Mouse (Mus musculus) CH12.LX (cell line): Measurements from ENCODE around the gene Smad1. TPM values are rescaled to one million over a fixed set of nuclear protein-coding genes. Genes with fewer than 3 reads are reported as not detected.

Experiments used
- DNase-seq: peaks from one replicate; pipeline ENCODE4 v3.0.0-alpha.2; 2013; ENCODE audit errors: extremely low read depth
- H3K27ac ChIP-seq: 2 replicates; pipeline ENCODE4 v1.5.1; 2012; ENCODE audit warnings: low read depth, mild to moderate bottlenecking, control low read depth, moderate library complexity; ENCODE audit not compliant: insufficient read depth
- H3K27me3 ChIP-seq: replicated peaks from 2 replicates; pipeline ENCODE3; 2012; ENCODE audit warnings: inconsistent platforms
- H3K36me3 ChIP-seq, 2 experiments: replicated peaks in 1 of 2; 2 replicates each; pipeline versions ENCODE3 to v1.6.1; 2012; ENCODE audit warnings: inconsistent platforms in 1 of 2, low read length in 1 of 2, mild to moderate bottlenecking in 1 of 2, mixed read lengths in 1 of 2, moderate library complexity in 1 of 2; ENCODE audit not compliant: control insufficient read depth in 1 of 2, insufficient read depth in 1 of 2
- H3K4me1 ChIP-seq, 2 experiments: 2 replicates each; pipeline ENCODE4 v1.6.1; 2012; ENCODE audit warnings: inconsistent platforms in 1 of 2, moderate library complexity in 1 of 2; ENCODE audit not compliant: insufficient read depth in 2 of 2, control insufficient read depth in 1 of 2
- H3K4me2 ChIP-seq: 2 replicates; pipeline ENCODE4 v1.6.1; 2012; ENCODE audit warnings: low read depth, mild to moderate bottlenecking, control low read depth; ENCODE audit not compliant: poor library complexity, insufficient read depth, severe bottlenecking
- H3K4me3 ChIP-seq, 3 experiments: fragments of 150-350 bp in 1 of 3; sonication (generic) in 1 of 3; replicated peaks in 1 of 3; 2 replicates each; pipeline versions ENCODE3 to v1.5.1; 2011 to 2012; ENCODE audit warnings: low read depth in 2 of 3, low read length in 2 of 3, mild to moderate bottlenecking in 2 of 3, moderate library complexity in 2 of 3, control low read depth in 1 of 3, improper control_type of control experiment in 1 of 3, inconsistent platforms in 1 of 3, mixed read lengths in 1 of 3; ENCODE audit not compliant: poor library complexity in 1 of 3
- H3K79me2 ChIP-seq: replicated peaks from 2 replicates; pipeline ENCODE4 v1.6.1; 2012; ENCODE audit warnings: mild to moderate bottlenecking, moderate library complexity; ENCODE audit not compliant: control insufficient read depth, poor library complexity, insufficient read depth, severe bottlenecking; ENCODE audit errors: extremely low read depth
- H3K9ac ChIP-seq: 2 replicates; pipeline ENCODE4 v1.6.1; 2012; ENCODE audit warnings: low read depth, mild to moderate bottlenecking, control low read depth, moderate library complexity; ENCODE audit not compliant: insufficient read depth
- H3K9me3 ChIP-seq: replicated peaks from 2 replicates; pipeline ENCODE3; 2012; ENCODE audit warnings: low read length, inconsistent platforms, mixed read lengths
- CTCF ChIP-seq, 2 experiments: IDR thresholded peaks in 1 of 2; conservative IDR thresholded peaks in 1 of 2; 2 replicates each; pipeline ENCODE4 v1.5.1; 2011 to 2012; ENCODE audit warnings: low read depth in 2 of 2, low read length in 2 of 2, improper control_type of control experiment in 1 of 2, inconsistent platforms in 1 of 2, mild to moderate bottlenecking in 1 of 2, moderate library complexity in 1 of 2
- ELF1 ChIP-seq: IDR thresholded peaks from 2 replicates; pipeline ENCODE4 v1.6.1; 2014; ENCODE audit warnings: low read depth, mild to moderate bottlenecking, inconsistent platforms, low read length, improper control_type of control experiment
- EP300 ChIP-seq: IDR thresholded peaks from 2 replicates; pipeline ENCODE4 v1.6.1; 2011; ENCODE audit warnings: low read length, improper control_type of control experiment
- JUND ChIP-seq: conservative IDR thresholded peaks from 2 replicates; pipeline ENCODE4 v1.6.1; 2011; ENCODE audit warnings: low read depth, low read length, improper control_type of control experiment
- MAFK ChIP-seq: IDR thresholded peaks from 2 replicates; pipeline ENCODE4 v1.6.1; 2011; ENCODE audit warnings: low read length, improper control_type of control experiment; ENCODE audit not compliant: insufficient replicate concordance
- MAZ ChIP-seq: IDR thresholded peaks from 2 replicates; pipeline ENCODE4 v1.6.1; 2012; ENCODE audit warnings: low read depth, mild to moderate bottlenecking, inconsistent platforms, low read length, improper control_type of control experiment, moderate library complexity
- NELFE ChIP-seq: IDR thresholded peaks from 2 replicates; pipeline ENCODE4 v1.6.1; 2011; ENCODE audit warnings: low read depth, low read length, improper control_type of control experiment
- NRF1 ChIP-seq: IDR thresholded peaks from 2 replicates; pipeline ENCODE4 v1.6.1; 2014; ENCODE audit warnings: low read depth, mild to moderate bottlenecking, inconsistent platforms, low read length, improper control_type of control experiment, moderate library complexity
- PAX5 ChIP-seq: IDR thresholded peaks from 2 replicates; pipeline ENCODE4 v1.6.1; 2012; ENCODE audit warnings: low read length, inconsistent platforms, mixed read lengths
- POLR2A ChIP-seq: IDR thresholded peaks from 2 replicates; pipeline ENCODE4 v1.6.1; 2011; ENCODE audit warnings: low read depth, mild to moderate bottlenecking, improper control_type of control experiment, low read length
- POLR2AphosphoS2 ChIP-seq: IDR thresholded peaks from 2 replicates; pipeline ENCODE4 v1.6.1; 2011; ENCODE audit warnings: low read depth, low read length, improper control_type of control experiment
- RAD21 ChIP-seq: IDR thresholded peaks from 2 replicates; pipeline ENCODE4 v1.6.1; 2011; ENCODE audit warnings: low read depth, mild to moderate bottlenecking, low read length, improper control_type of control experiment, moderate library complexity
- RCOR1 ChIP-seq: conservative IDR thresholded peaks from 2 replicates; pipeline ENCODE4 v1.6.1; 2012; ENCODE audit warnings: low read depth, mild to moderate bottlenecking, inconsistent platforms, low read length, improper control_type of control experiment
- SMC3 ChIP-seq: IDR thresholded peaks from 2 replicates; pipeline ENCODE4 v1.6.1; 2011; ENCODE audit warnings: low read depth, low read length, improper control_type of control experiment
- TBP ChIP-seq: conservative IDR thresholded peaks from 2 replicates; pipeline ENCODE4 v1.6.1; 2011; ENCODE audit warnings: low read depth, low read length, improper control_type of control experiment
- USF1 ChIP-seq: IDR thresholded peaks from 2 replicates; pipeline ENCODE4 v1.6.1; 2014; ENCODE audit warnings: low read depth, mild to moderate bottlenecking, inconsistent platforms, low read length, improper control_type of control experiment
- USF2 ChIP-seq: conservative IDR thresholded peaks from 2 replicates; pipeline ENCODE4 v1.6.1; 2011; ENCODE audit warnings: low read depth, low read length, improper control_type of control experiment
- ZC3H11A ChIP-seq: IDR thresholded peaks from 2 replicates; pipeline ENCODE4 v1.6.1; 2012; ENCODE audit warnings: low read depth, mild to moderate bottlenecking, inconsistent platforms, low read length, improper control_type of control experiment
- ZKSCAN1 ChIP-seq: IDR thresholded peaks from 2 replicates; pipeline ENCODE4 v1.6.1; 2012; ENCODE audit warnings: low read depth, inconsistent platforms, low read length, improper control_type of control experiment, borderline replicate concordance
- dilution Hi-C: fragments of 300-500 bp; cut with MboI; formaldehyde crosslinking; loops from 2 replicates; pipeline ENCODE4 v1.14.3; 2020; ENCODE audit warnings: low sequenced_read_pairs; ENCODE audit not compliant: extremely low pct_unique_long_range_greater_than_20kb, extremely low pct_ligation_motif_present
- in situ Hi-C: fragments of 300-500 bp; cut with MboI; formaldehyde crosslinking; loops from 3 replicates; pipeline ENCODE4 v1.14.3; 2019; ENCODE audit warnings: low sequenced_read_pairs, low pct_ligation_motif_present, low pct_unique_long_range_greater_than_20kb, mixed read lengths
- polyA plus RNA-seq: library from polyadenylated mRNA; unstranded; fragments of >175 nt; gene quantifications from 2 replicates; pipeline ENCODE4 v1.2.1, GENCODE M21; 2012; ENCODE audit warnings: low read depth; ENCODE audit not compliant: insufficient read length
- total RNA-seq, 2 experiments: library from RNA; depleted of rRNA; stranded (reverse); fragments of 300-350 nt in 1 of 2; fragments of >200 nt in 1 of 2; gene quantifications; 2 replicates each; pipeline ENCODE4 v1.2.3; 2012 to 2014

Gene Smad1
- total and polyA plus RNA-seq, 3 experiments = not detected

DNA sequence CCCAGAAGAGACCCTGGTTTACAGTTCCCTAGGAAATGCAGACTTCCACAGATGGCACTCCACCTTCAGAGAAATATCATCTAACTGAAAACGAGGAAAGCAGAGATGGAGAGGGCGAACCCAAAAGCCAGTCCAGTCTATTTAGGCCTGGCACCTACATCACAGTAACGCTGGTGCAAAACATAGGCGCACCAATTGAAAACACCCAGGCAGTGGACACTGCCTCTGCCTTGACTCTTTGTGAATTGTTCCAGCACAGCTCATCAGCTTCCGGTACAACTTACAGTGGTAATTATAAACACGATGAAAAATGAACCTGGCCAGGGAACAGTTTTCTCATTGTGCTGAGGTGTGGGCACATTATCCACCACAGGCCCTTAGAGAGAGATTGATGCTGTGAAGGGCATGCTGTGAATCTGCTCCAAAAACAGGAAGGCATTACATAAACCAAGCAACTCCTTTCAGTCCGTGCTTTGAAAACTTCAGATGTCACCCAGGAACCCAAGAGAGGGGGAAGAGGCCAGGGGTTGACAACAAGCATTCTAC, 1.5 kb downstream of the Smad1 start:
- DNase-seq = no peak
- H3K4me1 ChIP-seq = peaks cover 0 to 1% of the 10 kb centered on the region in 2 experiments; a peak in 1 of 4 replicates
- no peak overlapping the region for H3K9ac ChIP-seq
- H3K4me3 ChIP-seq = no peak overlapping the region
- no peaks in the 10 kb centered on the region for H3K79me2 ChIP-seq
- TF ChIP-seq CTCF (conservative IDR thresholded peaks at IDR 0.05 in 1 of 2, IDR thresholded peaks at IDR 0.05 in 1 of 2; ENCODE audit: low read depth in 2 of 2, low read length in 2 of 2) (no peak), ELF1 (no peak), USF1 (no peak), POLR2AphosphoS2 (no peak), RCOR1 (no peak), ZC3H11A (no peak), POLR2A (no peak), RAD21 (no peak), ZKSCAN1 (no peak), PAX5 (no peak), JUND (no peak), USF2 (no peak), TBP (no peak), EP300 (no peak), NRF1 (no peak)
- in situ Hi-C loops = no loop called here
- no peaks in the 10 kb centered on the region for H3K27me3 ChIP-seq
- no peak overlapping the region for H3K27ac ChIP-seq
- dilution Hi-C loops = no loop called here
- peaks cover 11% of the 10 kb centered on the region for H3K9me3 ChIP-seq
- H3K36me3 ChIP-seq = no peaks in the 10 kb centered on the region
- no peak overlapping the region for H3K4me2 ChIP-seq

DNA sequence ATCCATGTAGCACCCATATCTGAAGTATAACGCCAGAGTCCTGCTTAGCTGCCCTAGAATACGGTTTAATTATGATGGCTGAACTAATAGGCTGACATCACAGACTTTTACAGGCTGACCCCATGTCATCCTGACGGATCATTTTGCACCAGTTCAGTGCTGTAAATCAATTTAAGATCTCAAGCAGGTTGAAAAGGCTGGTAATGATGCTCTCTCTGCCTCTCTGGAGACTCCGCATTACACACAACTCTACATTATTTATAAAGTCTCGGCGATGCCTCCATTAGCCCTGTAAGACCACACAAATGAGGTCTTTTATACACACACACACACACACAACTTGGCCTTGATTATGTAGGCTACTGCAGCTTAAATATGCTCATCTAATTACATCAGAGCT, 2.4 kb downstream of the Smad1 start:
- Histone ChIP-seq H3K9me3 (peaks cover 11% of the 10 kb centered on the region), H3K4me1 (peaks cover 0 to 5% of the 10 kb centered on the region in 2 experiments; a peak in 1 of 4 replicates), H3K4me3 (no peak overlapping the region), H3K27ac (no peak overlapping the region), H3K79me2 (no peaks in the 10 kb centered on the region), H3K4me2 (no peak overlapping the region), H3K36me3 (no peaks in the 10 kb centered on the region), H3K9ac (no peak overlapping the region), H3K27me3 (no peaks in the 10 kb centered on the region)
- dilution Hi-C loops = no loop called here
- DNase-seq = no peak
- in situ Hi-C loops = no loop called here
- no peak for TF ChIP-seq NELFE
- TF ChIP-seq MAFK = no peak
- no peak for TF ChIP-seq CTCF (conservative IDR thresholded peaks at IDR 0.05 in 1 of 2, IDR thresholded peaks at IDR 0.05 in 1 of 2; ENCODE audit: low read depth in 2 of 2, low read length in 2 of 2)
- no peak for TF ChIP-seq SMC3
- no peak for TF ChIP-seq MAZ
